Mouse (Mus musculus) bone marrow macrophage, adult 2 months (primary cell): ENCODE measurements around the gene Dynlt1c.
"Not testable (repeated sequence)": the region's sequence is repeated elsewhere in the genome, so short reads cannot be mapped to it uniquely, and the experiment has no call there.

Source experiments
- CTCF ChIP-seq: IDR thresholded peaks from 2 replicates; pipeline ENCODE4 v1.5.1; 2012; ENCODE audit warnings: low read depth, mild to moderate bottlenecking, low read length, moderate library complexity
- POLR2A ChIP-seq: IDR thresholded peaks from 2 replicates; pipeline ENCODE4 v1.6.1; 2012; ENCODE audit warnings: mild to moderate bottlenecking, low read depth, low read length, borderline replicate concordance

GRCm38 (mm10) chr17:6605347-6605746, 3.9 kb downstream of the Dynlt1c start:
- not testable (repeated sequence) for TF ChIP-seq POLR2A, CTCF
